Mouse (Mus musculus) E14TG2a.4 (cell line): ENCODE data around the gene Vsig10.
"Not testable (repeated sequence)": the region's sequence is repeated elsewhere in the genome, so short reads cannot be mapped to it uniquely, and the experiment has no call there.

ENCODE experiments used
- H3K27me3 ChIP-seq: 2 replicates; pipeline ENCODE4 v1.6.1; 2014; ENCODE audit warnings: low read length, control low read depth; ENCODE audit not compliant: insufficient read depth
- H3K36me3 ChIP-seq: 2 replicates; pipeline ENCODE4 v1.6.1; 2014; ENCODE audit warnings: low read length, control low read depth; ENCODE audit not compliant: insufficient read depth
- H3K4me1 ChIP-seq: replicated peaks from 2 replicates; pipeline ENCODE4 v1.6.1; 2014; ENCODE audit warnings: low read depth, low read length, control low read depth
- H3K4me3 ChIP-seq: replicated peaks from 2 replicates; pipeline ENCODE4 v1.5.1; 2014; ENCODE audit warnings: mild to moderate bottlenecking, low read length
- H3K9me3 ChIP-seq: 2 replicates; pipeline ENCODE4 v1.6.1; 2014; ENCODE audit warnings: low read length, control low read depth
- CTCF ChIP-seq: conservative IDR thresholded peaks from 2 replicates; pipeline ENCODE4 v1.5.1; 2014; ENCODE audit warnings: low read length
- NANOG ChIP-seq: IDR thresholded peaks from 2 replicates; pipeline ENCODE4 v1.6.1; 2014; ENCODE audit warnings: borderline replicate concordance, low read length, mixed read lengths
- POU5F1 ChIP-seq: IDR thresholded peaks from 2 replicates; pipeline ENCODE4 v1.6.1; 2014; ENCODE audit warnings: low read length, borderline replicate concordance

Gene Vsig10

DNA sequence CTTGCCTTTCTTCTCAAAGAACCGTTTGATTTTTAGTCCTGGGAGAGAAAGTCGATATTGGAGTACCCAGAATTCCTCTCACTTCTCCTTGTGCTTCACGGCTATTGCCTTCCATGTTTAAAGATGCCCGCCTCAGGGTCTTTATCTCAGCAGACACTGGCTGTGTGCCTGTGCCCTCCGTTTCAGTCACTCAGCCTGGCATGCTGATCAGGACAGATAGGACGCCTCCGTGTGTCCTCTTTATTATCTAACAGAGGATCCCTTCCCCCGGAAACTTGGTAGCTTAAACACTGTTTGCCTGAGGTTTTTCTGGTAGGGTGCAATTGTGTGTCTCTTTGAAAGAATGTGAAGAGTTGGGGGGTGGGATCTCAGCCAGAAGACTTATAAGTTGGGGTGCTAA lies 19.6 kb downstream of the Vsig10 start:
- Histone ChIP-seq H3K4me3 (no peak overlapping the region), H3K36me3 (peaks cover 20% of the 10 kb centered on the region), H3K9me3 (peaks cover 5% of the 10 kb centered on the region; the same call in 1 of the 2 replicates), H3K27me3 (no peaks in the 10 kb centered on the region), H3K4me1 (peaks cover 30% of the 10 kb centered on the region)
- TF ChIP-seq POU5F1 = no peak
- TF ChIP-seq CTCF = no peak
- TF ChIP-seq NANOG = no peak

DNA sequence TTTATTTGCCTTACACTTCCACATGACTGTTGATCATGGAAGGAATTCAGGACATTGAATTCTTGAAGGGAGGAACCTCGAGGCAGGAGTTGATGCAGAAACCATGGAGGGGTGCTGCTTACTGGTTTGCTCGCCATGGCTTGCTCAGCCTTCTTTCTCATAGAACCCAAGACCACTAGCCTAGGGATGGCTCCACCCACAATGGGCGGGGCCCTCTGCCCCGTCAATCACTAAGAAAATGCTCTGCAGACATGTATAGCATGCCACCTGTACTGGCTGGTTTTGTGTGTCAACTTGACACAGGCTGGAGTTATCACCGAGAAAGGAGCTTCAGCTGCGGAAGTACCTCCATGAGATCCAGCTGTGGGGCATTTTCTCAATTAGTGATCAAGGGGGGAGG lies 21.2 kb downstream of the Vsig10 start:
- Histone ChIP-seq H3K4me3 (no peak overlapping the region), H3K27me3 (no peaks in the 10 kb centered on the region), H3K36me3 (peaks cover 25% of the 10 kb centered on the region), H3K9me3 (peaks cover 5% of the 10 kb centered on the region; the same call in 1 of the 2 replicates), H3K4me1 (peaks cover 28% of the 10 kb centered on the region)
- TF ChIP-seq POU5F1 (no peak), NANOG (no peak), CTCF (no peak)

DNA sequence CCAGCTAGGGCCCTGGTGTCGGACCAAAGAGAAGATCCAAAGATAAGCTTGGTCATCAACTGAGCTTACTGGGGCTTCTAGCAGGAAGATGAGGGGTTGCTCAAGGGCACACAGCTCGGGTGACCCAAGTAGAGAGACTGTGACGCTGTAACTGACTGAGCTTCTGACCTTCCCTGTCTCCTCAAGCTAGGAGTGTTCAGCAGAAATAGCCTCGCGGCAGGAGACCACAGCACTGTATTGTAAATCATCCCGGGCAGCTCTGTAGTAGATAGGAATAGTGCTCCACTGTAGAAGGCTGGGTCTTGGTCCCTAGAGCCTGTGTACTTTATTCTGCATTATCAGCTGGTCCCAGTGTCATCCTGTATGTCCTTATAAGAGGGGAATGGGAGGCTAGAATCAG lies 23.0 kb downstream of the Vsig10 start:
- Histone ChIP-seq H3K4me3 (no peak overlapping the region), H3K36me3 (peaks cover 18% of the 10 kb centered on the region), H3K27me3 (no peaks in the 10 kb centered on the region), H3K4me1 (peaks cover 45% of the 10 kb centered on the region), H3K9me3 (peaks cover 2% of the 10 kb centered on the region; the same call in 1 of the 2 replicates)
- TF ChIP-seq POU5F1 (no peak), NANOG (peak; percentile 10; the same call in 1 of the 2 replicates), CTCF (0 out of 2 replicates have a peak, but pooled peaks have one; percentile 3)

DNA sequence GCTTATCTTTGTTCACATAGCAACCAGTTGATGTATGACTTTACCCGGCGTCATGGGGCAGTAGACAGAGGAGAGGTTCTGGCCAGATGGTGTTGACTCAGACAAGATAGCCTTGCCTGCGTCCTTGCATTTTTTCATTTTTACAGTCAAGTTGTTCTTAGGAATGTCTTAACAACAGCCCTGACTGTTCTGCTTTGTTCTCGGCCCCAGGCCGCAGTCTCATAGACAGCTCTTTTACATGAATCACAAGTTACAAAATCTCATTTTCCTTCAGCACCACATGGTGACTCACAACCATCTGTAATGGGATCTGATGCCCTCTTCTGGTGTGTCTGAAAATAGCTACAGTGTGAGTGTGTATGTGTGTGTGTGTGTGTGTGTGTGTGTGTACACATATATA lies 25.6 kb downstream of the Vsig10 start:
- Histone ChIP-seq H3K4me1 (peaks cover 67% of the 10 kb centered on the region), H3K9me3 (peaks cover 11% of the 10 kb centered on the region)
- not testable (repeated sequence) for H3K36me3 ChIP-seq, H3K27me3 ChIP-seq, H3K4me3 ChIP-seq

DNA sequence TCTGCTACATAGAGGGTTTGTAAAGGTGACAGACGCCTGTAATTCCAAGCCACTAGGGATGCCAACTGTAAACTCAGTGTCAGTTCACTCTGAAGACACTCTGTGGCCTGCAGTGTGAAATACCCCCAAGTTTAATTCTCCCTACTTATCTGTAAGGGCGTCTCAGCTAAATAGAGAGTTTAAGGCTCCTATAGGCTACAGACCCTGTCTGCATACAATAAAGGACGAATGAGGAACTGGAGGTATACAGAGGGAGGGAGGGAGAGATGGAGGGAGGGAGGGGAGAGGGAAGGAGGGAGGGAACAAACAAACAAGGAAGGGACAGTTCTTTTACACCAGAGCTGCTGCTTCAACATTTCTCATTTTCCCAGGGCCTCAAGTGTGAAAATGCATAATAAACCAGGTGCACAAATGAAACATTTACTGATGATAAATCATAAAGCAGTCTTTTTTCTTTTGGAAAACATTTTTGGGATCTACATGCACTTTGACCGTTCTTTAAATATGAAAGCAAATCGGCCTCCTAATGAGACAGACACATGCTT lies 26.6 kb downstream of the Vsig10 start:
- H3K9me3 ChIP-seq = peaks cover 17% of the 10 kb centered on the region
- H3K36me3 ChIP-seq = peaks cover 5% of the 10 kb centered on the region
- TF ChIP-seq CTCF (no peak), NANOG (no peak), POU5F1 (no peak)
- H3K27me3 ChIP-seq = no peaks in the 10 kb centered on the region
- peaks cover 71% of the 10 kb centered on the region for H3K4me1 ChIP-seq
- no peak overlapping the region for H3K4me3 ChIP-seq

DNA sequence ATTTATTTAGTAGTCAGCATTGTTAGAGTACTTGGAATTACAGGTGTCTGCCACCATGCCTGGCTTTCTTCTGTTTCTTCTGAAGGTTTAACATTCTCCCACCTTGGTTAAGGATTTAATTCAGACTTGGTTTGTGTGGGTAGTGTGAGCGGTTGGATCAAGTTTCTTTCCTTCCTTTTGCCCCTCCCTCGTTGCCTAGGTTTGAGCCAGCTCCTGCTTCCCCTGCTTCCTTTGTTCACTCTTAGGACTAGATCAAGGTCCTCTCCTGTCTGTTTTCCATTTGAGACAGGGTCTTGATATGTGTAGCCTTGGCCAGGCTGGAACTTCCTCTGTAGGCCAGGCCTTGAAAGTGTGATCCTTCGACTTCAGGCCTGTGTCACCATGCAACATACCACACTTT lies 27.4 kb downstream of the Vsig10 start:
- no peak for TF ChIP-seq CTCF
- TF ChIP-seq NANOG = no peak
- no peak for TF ChIP-seq POU5F1

DNA sequence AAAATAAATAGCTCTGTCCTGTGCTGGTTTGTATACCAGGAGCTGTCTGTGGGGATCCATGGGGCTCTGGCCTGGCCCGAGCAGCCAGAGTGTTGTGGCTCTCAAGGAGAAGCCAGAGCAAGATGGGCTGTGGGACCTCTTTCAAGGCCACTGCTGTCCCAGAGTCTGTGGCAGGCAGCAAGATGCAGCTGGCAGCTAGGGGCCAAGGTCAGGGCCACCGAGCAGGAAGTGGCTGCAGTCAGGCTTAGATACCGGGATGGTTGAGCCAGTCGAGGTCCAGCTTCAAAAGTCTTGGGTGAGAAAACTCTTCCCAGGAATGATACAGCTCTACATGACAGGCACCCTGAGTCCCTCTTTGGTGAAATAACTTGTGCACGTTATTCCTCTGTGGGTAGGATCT lies 28.1 kb downstream of the Vsig10 start:
- peaks cover 17% of the 10 kb centered on the region for H3K9me3 ChIP-seq
- TF ChIP-seq NANOG (no peak), POU5F1 (no peak), CTCF (no peak)

More for the DNA sequence above, 27.4 kb downstream of the Vsig10 start:
- no peaks in the 10 kb centered on the region for H3K27me3 ChIP-seq
- peaks cover 5% of the 10 kb centered on the region for H3K36me3 ChIP-seq
- H3K4me3 ChIP-seq = no peak overlapping the region
- peaks cover 70% of the 10 kb centered on the region for H3K4me1 ChIP-seq
- H3K9me3 ChIP-seq = peaks cover 17% of the 10 kb centered on the region

DNA sequence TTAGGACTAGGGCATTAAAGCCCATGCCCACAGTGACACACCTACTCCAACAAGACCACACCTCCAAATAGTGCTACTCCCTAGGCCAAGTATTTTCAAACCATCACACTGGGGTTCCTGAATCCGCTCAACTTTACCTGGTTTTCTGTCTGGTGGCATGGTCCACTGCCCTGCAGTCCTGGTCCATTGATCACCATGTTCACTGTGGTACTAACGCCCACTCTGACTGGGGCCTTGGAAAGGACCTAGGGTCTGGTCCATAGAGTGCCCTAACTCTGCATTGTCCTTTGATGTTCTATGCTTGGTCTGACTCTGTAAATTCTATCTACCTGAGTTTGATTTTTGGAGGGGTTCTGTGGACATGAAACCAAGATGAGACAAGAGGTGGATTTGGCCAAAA lies 29.0 kb downstream of the Vsig10 start:
- H3K27me3 ChIP-seq = no peaks in the 10 kb centered on the region
- peak overlapping the region; percentile 8; the same call in 1 of the 2 replicates for H3K4me3 ChIP-seq
- H3K36me3 ChIP-seq = peaks cover 17% of the 10 kb centered on the region
- H3K4me1 ChIP-seq = peaks cover 62% of the 10 kb centered on the region
- TF ChIP-seq POU5F1 (no peak), NANOG (no peak), CTCF (no peak)
- H3K9me3 ChIP-seq = peaks cover 17% of the 10 kb centered on the region

More for the DNA sequence above, 28.1 kb downstream of the Vsig10 start:
- Histone ChIP-seq H3K4me3 (no peak overlapping the region; the same call in 1 of the 2 replicates), H3K27me3 (no peaks in the 10 kb centered on the region), H3K36me3 (peaks cover 10% of the 10 kb centered on the region), H3K4me1 (peaks cover 63% of the 10 kb centered on the region)

DNA sequence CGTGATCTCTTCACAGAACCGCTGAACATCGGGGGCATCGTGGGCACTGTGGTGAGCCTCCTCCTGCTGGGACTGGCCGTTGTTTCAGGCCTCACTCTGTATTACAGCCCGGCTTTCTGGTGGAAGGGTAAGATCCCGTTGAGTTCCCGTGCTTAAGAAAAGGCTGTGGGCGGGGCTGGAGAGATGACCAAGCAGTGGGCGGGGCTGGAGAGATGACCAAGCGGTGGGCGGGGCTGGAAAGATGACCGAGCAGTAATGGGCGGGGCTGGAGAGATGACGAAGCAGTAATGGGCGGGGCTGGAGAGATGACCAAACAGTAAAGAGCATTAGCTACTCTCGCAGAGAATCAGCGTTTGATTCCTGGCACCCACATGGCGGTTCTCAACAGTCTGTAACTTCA lies 29.4 kb downstream of the Vsig10 start:
- Histone ChIP-seq H3K27me3 (no peaks in the 10 kb centered on the region), H3K9me3 (peaks cover 17% of the 10 kb centered on the region), H3K4me3 (peak overlapping the region; percentile 8; the same call in 1 of the 2 replicates), H3K36me3 (peaks cover 19% of the 10 kb centered on the region), H3K4me1 (peaks cover 64% of the 10 kb centered on the region)
- TF ChIP-seq NANOG (no peak), CTCF (no peak), POU5F1 (no peak)
